Mouse (Mus musculus) v-Abl transformed pro-B cells (cell line): ENCODE data around the gene Klhl6.
"Not testable (repeated sequence)": the region's sequence is repeated elsewhere in the genome, so short reads cannot be mapped to it uniquely, and the experiment has no call there.

ENCODE experiments used
- in situ Hi-C, 2 experiments: fragments of 400-800 bp; cut with MboI; formaldehyde crosslinking; loops; one replicate each; pipeline ENCODE4 v1.15.1; 2025; ENCODE audit not compliant: unreplicated experiment in 2 of 2

Gene Klhl6

DNA sequence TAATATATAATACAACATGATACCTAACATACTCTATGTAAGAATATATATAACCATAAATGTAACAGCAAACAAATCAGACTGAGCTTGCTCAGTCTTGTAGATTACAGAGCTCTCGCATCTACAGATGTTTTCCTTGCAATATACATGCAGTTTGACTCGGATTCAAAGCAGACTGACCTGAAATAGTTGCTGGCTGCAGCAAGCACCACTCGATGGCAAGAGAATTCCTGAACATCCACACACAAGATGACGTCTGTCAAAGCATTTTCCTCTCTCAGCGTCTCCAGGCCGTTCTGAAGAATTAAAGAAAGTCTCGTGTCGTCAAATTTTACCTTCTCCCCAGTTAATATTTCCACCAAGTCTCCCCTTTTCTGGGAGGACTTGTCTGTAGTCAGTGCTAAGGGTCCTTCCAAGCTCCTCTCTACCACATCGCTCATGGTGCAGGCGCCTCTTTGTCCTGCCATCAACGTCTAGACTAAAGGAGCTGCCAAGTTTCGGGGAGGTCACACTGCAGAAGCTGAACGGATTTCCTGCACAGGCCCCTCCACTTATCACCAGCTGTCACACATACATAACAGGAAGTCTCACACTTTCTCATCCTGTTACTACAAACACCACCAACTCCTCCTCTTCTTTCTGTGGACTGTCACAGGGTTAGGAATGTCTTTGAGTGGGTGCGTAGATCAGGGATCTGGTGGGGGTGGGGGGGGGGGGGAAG, at the start of gene Klhl6:
Gene Klhl6 (minus strand): TSS at position 501 of the 721 bp plus-strand sequence.
- in situ Hi-C loops: loop anchor here in 1 of 2 experiments (25.0 kb wide), 1 partner anchor 945 kb away; no protein-coding TSS in a partner anchor

DNA sequence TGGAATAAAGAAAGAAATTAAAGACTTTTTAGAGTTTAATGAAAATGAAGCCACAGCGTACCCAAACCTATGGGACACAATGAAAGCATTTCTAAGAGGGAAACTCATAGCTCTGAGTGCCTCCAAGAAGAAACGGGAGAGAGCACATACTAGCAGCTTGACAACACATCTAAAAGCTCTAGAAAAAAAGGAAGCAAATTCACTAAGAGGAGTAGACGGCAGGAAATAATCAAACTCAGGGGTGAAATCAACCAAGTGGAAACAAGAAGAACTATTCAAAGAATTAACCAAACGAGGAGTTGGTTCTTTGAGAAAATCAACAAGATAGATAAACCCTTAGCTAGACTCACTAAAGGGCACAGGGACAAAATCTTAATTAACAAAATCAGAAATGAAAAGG, 44.4 kb upstream of the Klhl6 start:
- in situ Hi-C loops: not testable (repeated sequence)

DNA sequence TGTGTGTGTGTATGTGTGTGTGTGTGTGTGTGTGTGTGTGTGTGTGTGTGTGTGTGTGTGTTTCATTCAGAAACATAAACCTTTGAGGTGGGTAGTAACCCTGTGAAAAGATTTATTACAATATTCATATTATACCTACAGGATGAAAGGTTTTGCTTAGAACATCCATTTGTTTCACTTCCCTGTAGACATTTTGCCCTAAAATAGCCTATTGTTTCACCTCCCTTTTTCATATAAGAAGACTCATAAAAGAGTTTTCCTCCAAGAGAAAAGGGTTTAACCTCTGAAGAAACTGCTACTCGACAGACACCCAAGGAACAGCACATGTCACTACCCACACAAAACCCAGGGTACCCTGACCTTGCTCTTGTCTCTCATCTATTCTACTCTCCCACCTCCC, 40.0 kb upstream of the Klhl6 start:
- in situ Hi-C loops: no loop called here

DNA sequence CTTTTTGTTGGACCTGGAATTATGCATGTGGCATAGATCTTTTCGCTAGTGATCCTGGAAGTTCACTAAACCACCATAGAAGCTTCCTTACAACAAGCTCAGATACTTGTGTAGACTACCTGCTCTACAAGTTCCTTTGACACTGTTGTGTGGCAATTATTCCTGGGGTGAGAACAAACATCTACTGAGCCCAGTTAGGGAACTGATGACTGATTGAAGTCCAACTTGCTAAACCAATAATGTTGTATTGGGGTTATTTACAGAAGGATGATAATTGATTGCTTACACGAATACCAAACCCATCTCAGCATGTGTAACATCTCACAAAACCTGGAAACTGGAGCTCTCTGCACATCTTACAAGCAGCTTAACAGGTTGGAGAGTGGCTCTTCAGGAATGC, 39.0 kb upstream of the Klhl6 start:
- in situ Hi-C loops: no loop called here

DNA sequence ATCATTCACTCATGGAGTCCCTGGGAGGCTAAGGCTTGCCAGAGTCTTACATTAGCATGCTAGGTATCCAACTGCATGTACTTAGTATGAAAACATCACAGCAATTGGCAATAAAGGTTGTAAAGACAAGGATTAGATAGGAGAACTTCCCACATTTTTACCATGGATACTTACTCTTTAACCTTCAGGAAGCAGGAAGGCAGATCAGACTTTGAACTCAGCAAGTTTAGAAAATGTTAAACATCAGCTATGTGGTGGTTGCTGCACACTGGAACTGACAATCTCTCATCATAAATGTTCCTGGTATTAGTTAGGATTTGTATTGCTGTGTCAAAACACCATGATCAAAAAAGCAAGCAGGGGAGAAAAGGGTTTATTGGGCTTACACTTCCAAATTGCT, 29.8 kb upstream of the Klhl6 start:
- in situ Hi-C loops: no loop called here

DNA sequence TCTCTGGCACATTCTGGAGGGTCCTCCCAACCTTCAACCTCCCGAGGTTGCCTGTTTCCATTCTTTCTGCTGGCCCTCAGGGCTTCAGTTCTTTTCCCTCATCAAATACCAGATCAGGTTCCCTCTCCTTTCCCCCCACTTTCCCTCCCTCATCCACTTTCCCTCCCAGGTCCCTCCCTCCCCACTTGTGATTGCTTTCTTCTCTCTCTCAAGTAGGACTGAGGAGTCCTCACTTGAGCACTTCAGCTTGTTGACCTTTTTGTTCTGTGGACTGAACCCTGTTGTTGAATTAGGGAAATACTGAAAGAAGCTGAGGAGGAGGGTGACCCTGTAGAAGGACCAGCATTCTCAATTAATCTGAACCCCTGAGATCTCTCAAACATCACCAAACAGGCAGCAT, 23.2 kb upstream of the Klhl6 start:
- in situ Hi-C loops: loop anchor here in 1 of 2 experiments (5.0 kb wide), 1 partner anchor 56 kb away; no protein-coding TSS in a partner anchor

DNA sequence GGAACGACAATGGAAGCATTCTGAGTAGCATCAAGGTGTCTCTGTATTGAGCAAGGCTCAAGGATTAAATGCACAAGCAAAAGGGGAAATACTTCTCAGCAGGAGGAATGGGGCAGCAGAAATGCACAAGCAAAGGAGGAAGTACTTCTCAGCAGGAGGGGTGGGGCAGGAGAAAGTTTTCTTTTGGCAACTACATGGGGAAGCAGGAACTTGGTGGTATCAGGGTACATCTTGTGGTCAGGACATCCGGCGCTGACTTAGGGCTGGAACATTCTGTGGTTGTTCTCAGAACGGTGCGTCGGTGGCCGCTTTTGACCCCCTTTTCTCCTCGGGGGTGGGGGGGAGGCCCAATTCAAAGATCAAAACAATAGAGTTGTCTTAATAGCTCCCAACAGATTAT, 17.4 kb upstream of the Klhl6 start:
- in situ Hi-C loops: not testable (repeated sequence)

DNA sequence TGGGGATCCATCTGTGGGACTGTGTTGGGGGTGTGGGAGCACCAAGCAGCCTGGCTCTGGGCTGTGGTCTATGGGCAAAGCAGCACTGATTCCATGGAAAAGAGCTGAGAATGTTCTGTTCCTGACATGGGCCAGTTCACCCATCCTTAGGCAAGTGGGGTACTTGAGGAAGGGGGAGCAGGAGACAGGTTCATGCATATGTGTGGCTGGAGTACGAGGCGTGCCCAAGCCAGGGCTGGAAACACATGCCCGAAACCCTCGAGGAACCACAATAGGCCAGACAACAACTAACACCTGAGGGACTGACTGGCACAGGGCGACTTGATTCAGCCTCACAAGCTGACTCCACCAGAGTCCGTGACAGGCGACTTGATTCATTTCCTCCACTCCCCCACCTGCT, 14.8 kb upstream of the Klhl6 start:
- in situ Hi-C loops: loop anchor here in 1 of 2 experiments (25.0 kb wide), 1 partner anchor 960 kb away; no protein-coding TSS in a partner anchor

DNA sequence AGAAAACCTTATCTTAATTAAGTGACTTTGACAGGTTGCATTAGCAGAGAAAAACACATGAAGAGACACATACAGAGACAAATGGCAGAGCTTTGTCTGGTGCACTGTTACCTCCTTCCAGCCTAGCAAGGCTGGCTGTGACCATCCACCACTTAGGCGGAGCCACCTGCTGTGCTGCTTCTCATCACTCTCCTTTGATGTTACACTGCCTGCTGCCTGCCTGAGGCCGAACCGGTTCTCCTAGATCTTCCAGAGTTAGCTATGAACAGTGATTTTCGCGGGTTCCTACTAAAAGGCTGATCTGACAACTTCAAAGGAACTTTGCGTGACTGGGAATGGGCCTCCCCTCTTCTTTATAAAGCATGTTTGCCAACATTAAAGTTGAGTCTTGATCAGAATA, 14.1 kb upstream of the Klhl6 start:
- in situ Hi-C loops: loop anchor here in 1 of 2 experiments (25.0 kb wide), 1 partner anchor 960 kb away; no protein-coding TSS in a partner anchor

DNA sequence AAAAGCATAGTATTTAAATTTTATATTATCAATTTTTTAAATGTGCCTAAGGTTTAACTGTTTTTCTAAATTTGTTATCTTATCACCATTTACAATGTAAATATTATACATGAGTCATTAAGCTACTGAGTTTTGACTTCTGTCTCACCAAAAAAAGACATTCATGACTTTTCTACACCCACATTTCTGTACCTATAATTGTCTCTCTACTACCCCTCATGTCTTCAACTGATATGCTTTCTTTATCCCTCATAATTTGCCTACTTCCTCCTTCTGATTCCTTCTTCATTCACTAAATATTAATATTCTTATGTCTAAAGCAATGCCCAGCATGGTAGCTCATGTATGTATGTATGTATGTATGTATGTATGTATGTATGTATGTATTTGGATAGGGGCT, 13.0 kb upstream of the Klhl6 start:
- in situ Hi-C loops: loop anchor here in 1 of 2 experiments (25.0 kb wide), 1 partner anchor 959 kb away; no protein-coding TSS in a partner anchor

DNA sequence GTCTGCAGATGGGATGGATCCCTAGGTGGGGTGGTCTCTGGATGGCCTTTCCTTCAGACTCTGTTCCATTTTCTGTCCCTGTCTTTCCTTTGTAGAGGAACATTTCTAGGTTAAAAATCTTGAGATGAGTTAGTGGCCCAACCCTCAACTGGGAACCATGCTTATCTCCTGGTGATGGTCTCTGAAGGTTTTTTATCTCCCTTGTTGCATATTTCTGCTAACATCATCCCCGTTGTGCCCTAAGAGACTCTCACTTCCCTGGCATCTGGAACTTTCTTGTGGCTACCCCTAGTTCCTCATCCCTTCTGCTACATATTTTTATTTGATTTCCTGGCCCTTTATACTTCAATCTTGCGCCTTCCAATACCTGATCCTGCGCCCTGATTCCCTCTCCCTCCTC, 10.4 kb upstream of the Klhl6 start:
- in situ Hi-C loops: loop anchor here in 1 of 2 experiments (25.0 kb wide), 1 partner anchor 956 kb away; no protein-coding TSS in a partner anchor

DNA sequence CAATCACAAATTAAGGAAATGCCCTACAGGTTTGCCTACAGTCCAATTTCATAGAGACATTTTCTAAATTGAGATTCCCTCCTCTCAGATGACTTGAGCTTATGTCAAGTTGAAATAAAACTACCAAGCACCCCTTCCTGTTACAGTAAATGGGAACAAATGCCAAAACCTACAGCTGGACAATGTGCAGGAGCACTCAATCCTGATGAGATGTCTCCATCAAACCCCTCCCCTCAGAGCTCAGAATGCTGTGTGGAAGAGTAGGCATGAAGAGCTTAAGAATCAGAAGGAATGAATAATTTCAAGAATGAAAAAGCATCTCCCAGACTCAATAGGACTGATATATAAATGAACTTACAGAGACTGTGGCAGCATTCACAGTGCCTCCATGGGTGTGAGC, 7.7 kb upstream of the Klhl6 start:
- in situ Hi-C loops: loop anchor here in 1 of 2 experiments (25.0 kb wide), 1 partner anchor 953 kb away; no protein-coding TSS in a partner anchor

DNA sequence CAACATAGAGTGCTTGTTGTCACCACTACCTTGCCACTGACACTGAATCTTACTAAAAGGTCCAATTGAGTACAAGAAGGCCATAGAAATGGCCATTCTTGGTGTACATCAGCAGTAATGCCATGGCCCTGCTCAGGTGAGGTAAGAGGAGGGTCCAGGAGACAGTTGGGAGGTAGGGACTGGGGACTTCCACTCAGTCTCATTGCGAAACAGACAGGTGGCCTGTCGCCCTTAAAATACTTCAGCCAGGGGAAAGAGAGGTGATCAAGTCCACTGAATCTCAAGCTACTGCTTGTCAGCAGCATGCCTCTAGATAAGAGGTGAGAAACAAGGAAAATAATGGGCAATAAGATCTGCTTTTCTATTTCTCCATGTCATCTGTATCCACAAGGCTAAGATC, 4.8 kb upstream of the Klhl6 start:
- in situ Hi-C loops: loop anchor here in 1 of 2 experiments (25.0 kb wide), 1 partner anchor 950 kb away; no protein-coding TSS in a partner anchor

DNA sequence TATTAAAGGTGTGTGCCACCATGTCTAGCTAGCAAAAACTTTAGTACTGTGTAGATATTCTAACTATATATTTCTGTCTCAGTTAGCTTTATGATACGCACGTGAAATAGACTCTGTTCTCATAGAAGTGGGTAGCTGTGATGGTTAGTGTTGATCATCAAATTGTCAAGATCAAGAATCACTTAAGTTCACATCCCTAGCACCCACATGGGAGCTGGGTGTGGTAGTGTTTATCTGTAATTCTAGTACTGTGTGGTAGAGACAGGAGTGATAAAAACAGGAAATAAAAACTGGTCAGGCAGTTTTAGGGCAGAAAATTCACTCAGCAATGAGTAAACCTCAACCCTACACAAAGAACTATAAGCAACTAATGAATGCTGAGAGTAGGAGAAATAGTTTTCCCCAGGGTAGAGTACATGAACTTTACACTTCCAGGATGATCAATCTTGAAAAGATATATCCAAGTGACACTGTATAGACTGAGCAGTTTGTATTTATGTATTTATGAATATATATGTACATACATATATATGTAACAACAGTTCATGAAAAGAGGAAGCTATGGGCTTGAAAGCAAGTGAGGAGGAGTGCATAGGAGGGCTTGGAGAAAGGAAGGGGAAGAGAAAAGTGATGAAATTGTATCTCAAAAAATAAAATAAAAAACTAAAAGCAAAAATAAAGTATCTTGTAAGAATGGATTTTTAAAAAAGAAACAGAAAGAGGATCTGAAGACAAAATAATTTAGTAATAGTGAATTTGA, 2.2 kb upstream of the Klhl6 start:
- in situ Hi-C loops: loop anchor here in 1 of 2 experiments (25.0 kb wide), 1 partner anchor 948 kb away; no protein-coding TSS in a partner anchor

DNA sequence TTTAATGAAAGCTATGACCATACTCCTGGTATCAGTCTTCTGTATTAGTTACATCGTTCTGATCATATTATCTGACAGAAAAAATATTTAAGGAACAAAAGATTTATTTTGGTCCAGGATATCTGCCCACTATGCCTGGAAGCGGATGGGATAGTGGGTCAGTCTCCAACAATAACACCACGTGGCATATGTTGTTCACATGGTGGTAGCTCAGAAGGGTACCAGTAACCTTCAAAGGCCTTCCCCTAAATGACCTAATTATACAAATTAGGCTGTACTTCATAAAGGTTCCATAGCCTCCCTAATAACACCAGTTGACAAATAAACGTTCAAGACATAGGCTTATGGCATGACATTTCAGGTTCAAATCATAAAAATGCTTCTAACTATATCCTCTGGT, 722 bp upstream of the Klhl6 start:
- in situ Hi-C loops: loop anchor here in 1 of 2 experiments (25.0 kb wide), 1 partner anchor 946 kb away; no protein-coding TSS in a partner anchor

DNA sequence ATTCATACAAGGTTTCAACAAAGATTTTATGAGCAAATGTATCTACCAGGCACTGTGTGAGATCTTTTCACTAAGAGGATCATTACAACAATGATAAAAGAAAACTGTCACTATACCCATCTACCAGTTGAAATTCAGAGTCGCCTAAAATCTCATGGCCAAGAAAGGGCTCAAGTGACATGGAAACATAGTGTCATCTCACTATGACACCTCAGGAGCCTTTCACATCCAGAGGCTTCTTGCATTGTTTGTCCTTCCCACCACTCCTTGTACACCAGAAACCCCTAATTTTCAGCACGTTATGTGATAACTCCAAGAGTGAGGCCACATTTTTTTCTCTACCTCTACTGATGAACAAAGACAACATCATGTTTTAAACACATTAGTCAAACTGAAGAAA, 1.2 kb downstream of the Klhl6 start:
- in situ Hi-C loops: loop anchor here in 1 of 2 experiments (25.0 kb wide), 1 partner anchor 944 kb away; no protein-coding TSS in a partner anchor

DNA sequence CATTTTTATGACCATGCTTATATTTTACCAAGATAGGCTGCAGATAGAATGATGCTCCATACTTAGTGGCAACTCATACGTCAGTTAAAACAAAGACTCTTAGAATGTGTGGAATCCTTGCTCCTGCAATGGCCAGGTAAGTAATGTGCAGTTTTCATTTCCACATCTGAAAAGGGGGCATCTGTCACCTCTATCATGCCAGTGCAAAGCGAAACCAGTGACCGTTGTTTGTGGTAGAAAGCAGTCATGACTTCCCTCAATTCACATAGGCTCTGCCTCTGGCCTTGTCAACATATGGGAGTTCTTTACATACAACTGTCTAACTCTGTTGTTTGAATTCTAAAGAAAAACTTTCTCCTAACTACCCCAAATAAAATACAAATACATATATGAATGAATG, 1.8 kb downstream of the Klhl6 start:
- in situ Hi-C loops: loop anchor here in 1 of 2 experiments (25.0 kb wide), 1 partner anchor 944 kb away; no protein-coding TSS in a partner anchor

DNA sequence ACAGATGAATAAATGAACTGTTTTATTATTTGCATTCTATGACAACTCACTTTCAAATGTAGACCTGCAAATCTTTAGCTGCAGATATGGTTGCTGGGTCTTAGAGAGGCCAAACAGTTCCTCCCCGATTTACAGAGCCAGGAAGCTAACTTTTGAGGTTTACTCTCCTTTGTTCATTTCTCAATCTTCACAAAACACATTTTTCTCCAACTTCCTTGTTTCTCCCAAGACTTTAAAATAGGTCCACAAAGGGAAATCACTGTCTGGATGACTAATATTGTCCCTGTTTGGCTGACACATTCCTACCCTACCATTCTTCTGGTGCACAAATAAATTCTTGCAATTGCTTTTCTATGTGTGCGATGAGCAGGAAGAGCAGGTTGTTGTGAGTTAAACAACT, 3.1 kb downstream of the Klhl6 start:
- in situ Hi-C loops: loop anchor here in 1 of 2 experiments (25.0 kb wide), 1 partner anchor 942 kb away; no protein-coding TSS in a partner anchor

DNA sequence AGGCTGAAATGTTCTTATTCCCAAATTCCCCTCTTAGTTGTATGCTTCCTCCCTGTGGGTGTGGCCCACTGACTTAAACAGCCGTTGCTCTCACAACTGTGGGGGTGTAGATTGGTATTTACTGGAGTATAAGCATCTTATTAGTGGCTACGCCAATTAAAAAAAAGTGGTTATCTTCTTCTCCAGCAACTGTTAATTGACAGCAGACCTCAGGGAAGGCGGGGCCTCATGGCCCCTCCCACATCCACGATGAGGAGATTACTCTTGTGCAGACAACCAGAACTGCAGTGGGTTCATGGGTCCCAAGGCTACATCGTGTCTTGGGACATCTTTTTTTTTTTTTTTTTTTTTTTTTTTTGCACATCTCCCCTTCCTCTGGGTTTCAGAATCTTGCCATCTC, 5.6 kb downstream of the Klhl6 start:
- in situ Hi-C loops: loop anchor here in 1 of 2 experiments (25.0 kb wide), 1 partner anchor 940 kb away; no protein-coding TSS in a partner anchor

DNA sequence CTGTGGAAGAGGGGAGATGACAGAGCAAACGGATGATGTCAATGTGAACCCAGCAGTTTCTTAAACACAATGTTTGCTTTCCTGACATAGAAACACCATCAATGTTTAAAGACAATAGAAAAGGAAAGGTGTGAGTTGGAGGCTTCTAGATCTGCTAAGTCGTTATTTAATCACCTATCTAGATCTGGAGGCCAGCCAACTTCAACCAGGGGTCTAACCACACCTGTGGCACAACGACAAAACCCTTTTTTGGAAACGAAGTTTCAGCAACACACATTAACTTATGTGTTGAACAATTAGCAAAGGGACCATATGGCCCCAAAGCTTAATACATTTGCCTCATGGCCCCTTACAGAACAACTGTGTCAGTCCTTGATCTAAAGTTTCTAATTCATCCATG, 6.0 kb downstream of the Klhl6 start:
- in situ Hi-C loops: loop anchor here in 1 of 2 experiments (25.0 kb wide), 1 partner anchor 940 kb away; no protein-coding TSS in a partner anchor

DNA sequence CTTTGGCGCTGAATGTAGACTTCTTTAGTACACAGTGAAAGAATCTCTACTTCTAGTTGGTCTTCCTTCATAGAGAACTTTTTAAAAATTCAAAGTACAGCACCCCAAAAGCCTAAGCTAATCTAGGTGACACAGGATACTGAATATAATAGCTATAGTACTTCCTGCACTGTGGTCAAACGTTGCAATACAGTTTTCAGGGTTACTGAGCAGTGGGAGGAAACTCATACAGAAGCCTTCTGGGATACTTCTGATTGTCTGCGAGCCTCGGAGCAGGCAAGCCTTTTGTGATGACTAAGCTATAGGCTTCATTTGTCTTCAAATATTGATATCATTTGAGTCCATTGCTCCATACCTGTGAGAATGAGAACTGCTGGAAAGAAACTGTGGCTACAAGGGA, 7.4 kb downstream of the Klhl6 start:
- in situ Hi-C loops: loop anchor here in 1 of 2 experiments (25.0 kb wide), 1 partner anchor 938 kb away; no protein-coding TSS in a partner anchor
